Mouse (Mus musculus) CD8-positive naive resting alpha-beta T cell, adult 57 days (primary cell): ENCODE data around the gene Alkbh1. TPM values are rescaled to one million over a fixed set of nuclear protein-coding genes. Genes with fewer than 3 reads are reported as not detected.

Experiments used
- total RNA-seq: library from RNA; stranded (reverse); gene quantifications from one replicate; pipeline ENCODE4 v1.2.4, GENCODE M21; 2023

The Alkbh1 gene
- total RNA-seq: 85.4 TPM

GRCm38 (mm10) chr12:87443700-87444122 is at the start of gene Alkbh1, which contains the start of gene Slirp:
Gene Alkbh1 (minus strand): TSS chr12:87444017.
Gene Slirp (plus strand): TSS chr12:87443896.

GRCm38 (mm10) chr12:87471964-87472786 is 28.4 kb upstream of the Alkbh1 start, which contains the start of gene Snw1:
Gene Snw1 (minus strand): TSS chr12:87472274.

GRCm38 (mm10) chr12:87388122-87388774 is 55.6 kb downstream of the Alkbh1 start, which contains the start of gene Sptlc2:
Gene Sptlc2 (minus strand): TSS chr12:87388355.

Other genes starting within 250 kb of the Alkbh1 start
- not detected for gene Samd15, start 244.3 kb downstream of the Alkbh1 start, total RNA-seq
- gene Tmed8, start 243.6 kb downstream of the Alkbh1 start, total RNA-seq: 15.0 TPM
- gene Noxred1, start 205.3 kb downstream of the Alkbh1 start, total RNA-seq: 0.77 TPM
- 26.4 TPM for gene Vipas39, start 177.8 kb downstream of the Alkbh1 start, total RNA-seq
- 108 TPM for gene Ahsa1, start 177.5 kb downstream of the Alkbh1 start, total RNA-seq
- gene Ism2, start 144.3 kb downstream of the Alkbh1 start, total RNA-seq: not detected
- gene Sptlc2, start 55.7 kb downstream of the Alkbh1 start, total RNA-seq: 75.9 TPM
- gene Slirp, start 121 bp downstream of the Alkbh1 start, total RNA-seq: 31.4 TPM
- 94.0 TPM for gene Snw1, start 28.3 kb upstream of the Alkbh1 start, total RNA-seq
- not detected for gene Gm5788, start 50.7 kb upstream of the Alkbh1 start, total RNA-seq
- gene Gm8300, start 70.3 kb upstream of the Alkbh1 start, total RNA-seq: not detected
- not detected for gene Oog1, start 158.7 kb upstream of the Alkbh1 start, total RNA-seq
- gene Gm4027, start 174.9 kb upstream of the Alkbh1 start, total RNA-seq: not detected
- gene Gm16381, start 200.6 kb upstream of the Alkbh1 start, total RNA-seq: not detected